20 mouse cellular contexts compared by ENCODE assay signal in the genomic region with DNA sequence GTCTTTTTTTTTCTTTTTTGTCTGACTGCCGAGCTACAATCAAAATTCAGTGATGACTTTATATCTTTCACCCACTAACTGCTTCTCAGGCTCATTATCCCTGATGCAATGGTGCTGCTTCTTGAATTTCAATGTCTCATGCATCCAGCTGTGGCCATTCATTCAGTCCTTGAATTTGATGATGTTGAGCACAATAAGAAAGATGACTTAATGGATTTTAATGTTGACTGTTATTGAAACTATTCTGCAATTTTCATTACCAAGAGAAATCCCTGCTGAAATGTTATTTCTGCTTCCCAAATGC. TPM values are rescaled to one million over a fixed set of nuclear protein-coding genes. Genes with fewer than 3 reads are reported as not detected.
A peak's percentile ranks its signal among the peaks of the same experiment; 100 is the strongest.
DNase-seq lines count a peak whose midpoint lies in the region; ATAC-seq and TF ChIP-seq lines count a peak whose summit lies in the region.
"Had no signal": no experiment of that assay in that cellular context is flagged by ENCODE, and none has a peak within 500 bp of the region (broad histone marks: within the 10 kb centered on the region; RNA-seq: fewer than 3 reads in every experiment).

No protein-coding gene starts in this region.

- no peak overlapping the region for H3K9ac ChIP-seq in forebrain, embryonic 14.5 days (ENCODE audit: low read length)
- no peak overlapping the region for H3K9ac ChIP-seq in hindbrain, postnatal 0 days (replicated peaks; ENCODE audit: low read length)
- H3K9ac ChIP-seq in neural tube, embryonic 15.5 days (replicated peaks) = no peak overlapping the region
- H3K9ac ChIP-seq: embryonic facial prominence, embryonic 13.5 days; heart, embryonic 13.5 days; liver, embryonic 12.5 days; lung, embryonic 15.5 days; stomach, embryonic 15.5 days had no signal

- ATAC-seq in forebrain, embryonic 14.5 days = peak; percentile 88
- ATAC-seq in hindbrain, postnatal 0 days = peak; percentile 53; the same call in 1 of the 2 replicates
- ATAC-seq in neural tube, embryonic 15.5 days (ENCODE audit: low FRiP score) = peak; percentile 57; the same call in 1 of the 2 replicates
- ATAC-seq: intestine, postnatal 0 days; liver, embryonic 12.5 days had no signal

- no peak for DNase-seq in left cerebral cortex, adult 2 months (ENCODE audit: extremely low spot score in 1 of 2, low spot score in 2 of 2)
- no peak for DNase-seq in left cerebral cortex, adult 9 months (ENCODE audit: low spot score in 2 of 2)
- DNase-seq in forebrain, embryonic 14.5 days (ENCODE audit: low spot score) = peak; percentile 70
- DNase-seq in hindbrain, postnatal 0 days (ENCODE audit: low spot score) = peak; percentile 10
- no peak for DNase-seq in lung, adult 2 months
- DNase-seq in urinary bladder, postnatal 25 days (ENCODE audit: low spot score) = no peak
- DNase-seq: gastrocnemius, adult 2 months; heart, postnatal 36 days had no signal

- intact Hi-C loops in left cerebral cortex, adult 2 months (cut with DNase I) = no loop called here

- H3K9me3 ChIP-seq in forebrain, embryonic 14.5 days (replicated peaks; ENCODE audit: control insufficient read depth, low read length) = no peaks in the 10 kb centered on the region
- no peaks in the 10 kb centered on the region for H3K9me3 ChIP-seq in hindbrain, postnatal 0 days (ENCODE audit: low read length)
- no peaks in the 10 kb centered on the region; the same call in 1 of the 2 replicates for H3K9me3 ChIP-seq in neural tube, embryonic 15.5 days (replicated peaks)
- H3K9me3 ChIP-seq: embryonic facial prominence, embryonic 13.5 days; heart, embryonic 13.5 days; liver, embryonic 12.5 days; lung, embryonic 15.5 days; stomach, embryonic 15.5 days had no signal

- H3K4me3 ChIP-seq in left cerebral cortex, adult 2 months = no peak overlapping the region
- H3K4me3 ChIP-seq in forebrain, embryonic 14.5 days (ENCODE audit: low read depth, low read length) = no peak overlapping the region
- H3K4me3 ChIP-seq in hindbrain, postnatal 0 days (ENCODE audit: low read length) = no peak overlapping the region
- H3K4me3 ChIP-seq in neural tube, embryonic 15.5 days (replicated peaks) = no peak overlapping the region
- H3K4me3 ChIP-seq in lung, adult 2 months (replicated peaks; ENCODE audit: extremely low read depth, low read depth, low read length) = no peak overlapping the region
- H3K4me3 ChIP-seq: embryonic facial prominence, embryonic 13.5 days; gastrocnemius, adult 2 months; heart, embryonic 13.5 days; liver, embryonic 12.5 days; lung, embryonic 15.5 days; stomach, embryonic 15.5 days had no signal

- no peak for TF ChIP-seq POLR2A in lung, adult 2 months (IDR thresholded peaks at IDR 0.05; ENCODE audit: borderline replicate concordance, extremely low read depth, low read depth, low read length)

- H3K36me3 ChIP-seq in forebrain, embryonic 14.5 days (ENCODE audit: control insufficient read depth, insufficient read depth, low read length) = no peaks in the 10 kb centered on the region
- no peaks in the 10 kb centered on the region for H3K36me3 ChIP-seq in hindbrain, postnatal 0 days (ENCODE audit: insufficient read depth, low read length)
- no peaks in the 10 kb centered on the region for H3K36me3 ChIP-seq in neural tube, embryonic 15.5 days
- H3K36me3 ChIP-seq: embryonic facial prominence, embryonic 13.5 days; heart, embryonic 13.5 days; liver, embryonic 12.5 days; lung, embryonic 15.5 days; stomach, embryonic 15.5 days had no signal

- peak overlapping the region; percentile 69 for H3K27ac ChIP-seq in left cerebral cortex, adult 2 months
- H3K27ac ChIP-seq in forebrain, embryonic 14.5 days (ENCODE audit: low read depth, low read length) = peak overlapping the region; percentile 70; the same call in 1 of the 2 replicates
- H3K27ac ChIP-seq in hindbrain, postnatal 0 days = 0 out of 2 replicates have a peak overlapping the region, but pooled peaks have one; percentile 0
- H3K27ac ChIP-seq in neural tube, embryonic 15.5 days (replicated peaks) = peak overlapping the region; percentile 54
- H3K27ac ChIP-seq: embryonic facial prominence, embryonic 13.5 days; gastrocnemius, adult 2 months; heart, embryonic 13.5 days; kidney, postnatal 0 days; liver, embryonic 12.5 days; lung, embryonic 15.5 days; stomach, embryonic 15.5 days had no signal

- 39% methylated on average over 1 of the region's 1 CpGs for WGBS in forebrain, embryonic 14.5 days
- WGBS in hindbrain, postnatal 0 days = 33% methylated on average over 1 of the region's 1 CpGs
- 43% methylated on average over 1 of the region's 1 CpGs for WGBS in neural tube, embryonic 15.5 days
- WGBS in lung, adult 2 months = 63% methylated on average over 1 of the region's 1 CpGs

- TF ChIP-seq CTCF in left cerebral cortex, adult 2 months (IDR thresholded peaks at IDR 0.05) = no peak
- TF ChIP-seq CTCF in hindbrain, postnatal 0 days (IDR thresholded peaks at IDR 0.05; ENCODE audit: low read depth) = no peak
- TF ChIP-seq CTCF in lung, adult 2 months (IDR thresholded peaks at IDR 0.05; ENCODE audit: insufficient read depth, low read length) = no peak

- no peak overlapping the region for H3K4me2 ChIP-seq in forebrain, embryonic 14.5 days (ENCODE audit: low read length)
- no peak overlapping the region for H3K4me2 ChIP-seq in hindbrain, postnatal 0 days (ENCODE audit: low read depth, low read length)
- H3K4me2 ChIP-seq in neural tube, embryonic 15.5 days = no peak overlapping the region
- H3K4me2 ChIP-seq: embryonic facial prominence, embryonic 13.5 days; heart, embryonic 13.5 days; liver, embryonic 12.5 days; lung, embryonic 15.5 days; stomach, embryonic 15.5 days had no signal

- peaks cover 7% of the 10 kb centered on the region; the same call in 1 of the 2 replicates for H3K4me1 ChIP-seq in forebrain, embryonic 14.5 days (ENCODE audit: control insufficient read depth, insufficient read depth, low read length)
- H3K4me1 ChIP-seq in hindbrain, postnatal 0 days (ENCODE audit: insufficient read depth, low read length) = no peaks in the 10 kb centered on the region
- H3K4me1 ChIP-seq in neural tube, embryonic 15.5 days = peaks cover 10% of the 10 kb centered on the region
- no peaks in the 10 kb centered on the region for H3K4me1 ChIP-seq in lung, adult 2 months (ENCODE audit: control insufficient read depth, insufficient read depth, low read length)
- H3K4me1 ChIP-seq: embryonic facial prominence, embryonic 13.5 days; heart, embryonic 13.5 days; liver, embryonic 12.5 days; lung, embryonic 15.5 days; stomach, embryonic 15.5 days had no signal

- H3K27me3 ChIP-seq in forebrain, embryonic 14.5 days (replicated peaks; ENCODE audit: control insufficient read depth, insufficient read depth, low read length) = no peaks in the 10 kb centered on the region
- no peaks in the 10 kb centered on the region for H3K27me3 ChIP-seq in hindbrain, postnatal 0 days (ENCODE audit: insufficient read depth, low read length)
- H3K27me3 ChIP-seq in neural tube, embryonic 15.5 days (replicated peaks) = no peaks in the 10 kb centered on the region
- H3K27me3 ChIP-seq: embryonic facial prominence, embryonic 13.5 days; heart, embryonic 13.5 days; liver, embryonic 12.5 days; lung, embryonic 15.5 days; stomach, embryonic 15.5 days had no signal

RNA-seq across cellular contexts. Expression of a gene that starts 22.3 kb away (rescaled TPM):
- total RNA-seq in left cerebral cortex, adult 2 months (2021) = 10 to 100 TPM; 40.9 to 44.5 TPM
- 13.1 and 15.3 TPM in 2 replicates for polyA plus RNA-seq in forebrain, embryonic 14.5 days (2014; fragmentation: Nextera tagmentation; extraction: Ambion mirVana)
- total RNA-seq in hindbrain, postnatal 0 days (2014; rRNA removed) = 9.1 and 13.1 TPM in 2 replicates
- polyA plus RNA-seq in hindbrain, postnatal 0 days (2015; fragmentation: Nextera tagmentation; extraction: Ambion mirVana) = 10.1 and 11.7 TPM in 2 replicates
- 10.3 and 15.1 TPM in 2 replicates for polyA plus RNA-seq in neural tube, embryonic 15.5 days (2015; fragmentation: Nextera tagmentation; extraction: Ambion mirVana)
- polyA plus RNA-seq in lung, adult 2 months (2012; rRNA removed) = not detected in 2 replicates
- total RNA-seq: common myeloid progenitor, adult 5-6 weeks; granulocyte monocyte progenitor cell, adult 5-6 weeks; heart, postnatal 36 days; megakaryocyte progenitor cell, adult 5-6 weeks had no signal
- polyA plus RNA-seq: liver, embryonic 12.5 days; spleen, adult 2 months had no signal

Comparison
In these comparisons a context has a peak if more than half of its experiments do, and no peak if none do; other contexts are left out.
1. DNase-seq: peak in forebrain, embryonic 14.5 days (single experiment) and hindbrain, postnatal 0 days (single experiment); none in left cerebral cortex, adult 2 months (0 of 2), left cerebral cortex, adult 9 months (0 of 2), lung, adult 2 months (single experiment) and urinary bladder, postnatal 25 days (single experiment).
2. H3K27ac ChIP-seq: peak in every context shown above with its lines; median percentile 70 in forebrain, embryonic 14.5 days; 69 in left cerebral cortex, adult 2 months; 54 in neural tube, embryonic 15.5 days; 0 in hindbrain, postnatal 0 days.
3. RNA of a gene that starts 22.3 kb away (polyA plus RNA-seq): 10.3 to 15.1 TPM in neural tube, embryonic 15.5 days, 13.1 to 15.3 TPM in forebrain, embryonic 14.5 days and 10.1 to 11.7 TPM in hindbrain, postnatal 0 days; not detected in lung, adult 2 months; every median in the first group is over 10 times any median in the second.
4. Peak in every context shown above with its lines, with median percentiles within 50 percentile points of each other: ATAC-seq.